Mouse (Mus musculus): ENCODE data around the gene Tspan4.
A peak's percentile ranks its signal among the peaks of the same experiment; 100 is the strongest.

Tspan4 gene

DNA sequence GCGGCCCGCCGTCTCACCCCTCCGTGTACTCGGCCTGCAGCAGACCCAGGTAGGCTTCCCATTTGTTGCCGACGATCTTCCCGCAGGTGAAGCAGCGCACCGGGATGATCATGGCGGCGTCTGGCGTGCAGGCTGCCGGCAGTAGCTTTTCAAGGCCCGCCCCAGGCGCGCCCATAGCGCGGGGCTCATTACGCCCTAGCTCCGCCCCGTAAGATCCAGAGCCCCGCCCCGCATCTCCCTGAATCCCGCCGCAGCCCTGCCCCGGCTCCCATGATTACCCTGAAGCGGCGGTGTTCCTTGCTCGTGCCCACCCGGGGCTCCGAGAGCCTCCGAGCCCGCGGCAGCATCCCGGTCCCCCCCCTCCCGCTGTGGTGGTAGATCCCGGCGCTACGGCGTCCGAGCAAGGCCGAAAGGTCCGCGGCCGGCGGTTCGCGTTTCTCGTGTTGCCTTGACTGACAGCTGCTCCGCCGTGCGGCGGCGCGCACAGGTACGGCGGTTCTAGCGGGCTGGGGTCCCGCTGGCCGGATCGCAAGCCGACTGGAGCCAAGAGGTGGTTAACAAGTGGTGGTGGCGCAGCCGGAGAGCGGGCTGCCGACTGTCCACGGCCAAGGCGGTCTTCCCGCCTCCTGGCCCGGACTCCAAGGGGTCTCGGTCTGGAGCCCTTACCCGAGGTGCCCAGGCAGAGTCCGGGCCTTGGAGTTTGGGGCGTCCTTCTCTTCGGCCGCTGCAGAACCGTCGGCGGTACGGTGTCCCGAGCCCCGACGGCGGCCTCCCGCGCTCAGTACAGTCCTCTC is at the start of gene Tspan4, which contains the start of gene Polr2l:
TSS of gene Tspan4 (plus strand) at position 230 of the 794 bp plus-strand sequence.
TSS of gene Polr2l (minus strand) at position 122 of the 794 bp plus-strand sequence.
- peak; percentile 82 to 84 for DNase-seq

DNA sequence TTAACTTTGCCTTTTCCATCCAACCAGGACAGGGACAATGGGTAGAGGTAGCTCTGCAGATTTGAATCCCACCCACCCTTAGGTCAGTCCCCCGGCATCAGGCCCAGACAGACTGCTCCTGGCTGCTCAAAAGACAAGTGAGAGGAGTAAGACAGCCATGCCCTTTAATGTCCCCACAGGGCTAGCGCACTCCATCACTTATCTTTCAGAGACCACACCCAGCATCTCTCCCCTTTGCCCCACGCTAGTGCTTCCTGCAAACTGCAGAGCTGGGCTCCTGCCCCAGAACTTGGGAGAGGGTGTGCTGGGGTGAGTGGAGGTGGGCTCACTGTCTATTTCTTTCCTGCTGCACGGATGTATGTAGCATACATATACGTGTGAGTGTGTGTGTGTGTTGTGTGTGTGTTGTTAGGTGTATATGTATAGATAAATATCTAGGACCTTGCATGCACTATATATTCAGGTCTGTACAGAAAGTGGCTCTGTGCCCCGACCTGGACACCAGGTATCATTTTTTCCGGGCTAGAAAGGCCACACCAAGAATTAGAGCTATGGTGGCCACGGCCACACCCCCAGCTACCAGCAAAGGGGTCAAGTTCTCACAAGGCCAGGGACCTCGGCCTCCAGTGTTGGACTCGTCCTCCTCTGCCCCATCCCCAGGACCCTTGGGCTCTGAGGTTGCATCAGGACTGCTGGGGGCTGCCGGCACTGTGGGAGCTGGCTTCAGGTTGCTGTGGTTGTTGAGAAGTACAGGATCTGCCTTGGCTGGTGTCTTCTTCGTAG is 47.9 kb upstream of the Tspan4 start:
- no peak for DNase-seq

DNA sequence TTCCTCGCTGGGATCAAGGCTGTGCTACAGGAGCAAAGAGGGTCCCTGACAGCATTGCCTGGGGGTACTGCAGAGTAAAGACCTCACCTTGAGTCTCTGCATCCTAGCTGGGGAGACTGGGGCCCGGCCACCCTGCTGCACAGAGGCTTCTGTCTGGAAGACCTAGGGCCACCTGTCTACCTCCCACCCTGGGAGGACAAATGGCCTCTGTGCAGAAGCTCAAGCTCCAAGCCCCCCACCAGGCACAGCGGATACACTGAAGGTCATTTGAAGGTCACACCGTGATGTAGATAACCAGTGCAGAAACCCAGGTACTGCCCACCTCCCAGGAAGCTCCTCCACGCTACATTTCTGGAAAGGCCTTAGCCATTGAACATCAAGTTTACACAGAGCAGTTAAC is 46.3 kb upstream of the Tspan4 start:
- DNase-seq = no peak

DNA sequence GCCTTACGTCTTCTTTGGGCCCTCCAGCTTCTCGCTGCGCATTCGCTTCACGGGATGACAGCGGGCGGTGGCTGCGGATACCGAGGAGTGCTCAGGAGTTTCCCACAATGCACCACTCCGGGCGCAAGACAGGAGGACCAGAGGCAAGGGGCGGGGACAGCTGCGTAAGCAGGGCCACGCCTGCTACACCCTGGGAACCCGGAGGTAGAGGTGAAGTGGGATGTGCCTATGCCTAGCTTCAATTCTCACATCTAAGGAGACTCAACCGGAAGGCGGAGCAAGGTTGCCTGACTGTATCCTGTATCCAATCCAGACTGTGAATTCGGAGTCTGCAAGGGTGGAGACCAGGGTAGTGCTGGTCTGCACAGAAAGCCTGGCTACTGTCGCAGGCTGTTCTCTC is 45.7 kb upstream of the Tspan4 start, which contains the start of gene Cend1:
TSS of gene Cend1 (minus strand) at position 182 of the 400 bp plus-strand sequence.
- DNase-seq = peak in 1 of 2 experiments; percentile 56

DNA sequence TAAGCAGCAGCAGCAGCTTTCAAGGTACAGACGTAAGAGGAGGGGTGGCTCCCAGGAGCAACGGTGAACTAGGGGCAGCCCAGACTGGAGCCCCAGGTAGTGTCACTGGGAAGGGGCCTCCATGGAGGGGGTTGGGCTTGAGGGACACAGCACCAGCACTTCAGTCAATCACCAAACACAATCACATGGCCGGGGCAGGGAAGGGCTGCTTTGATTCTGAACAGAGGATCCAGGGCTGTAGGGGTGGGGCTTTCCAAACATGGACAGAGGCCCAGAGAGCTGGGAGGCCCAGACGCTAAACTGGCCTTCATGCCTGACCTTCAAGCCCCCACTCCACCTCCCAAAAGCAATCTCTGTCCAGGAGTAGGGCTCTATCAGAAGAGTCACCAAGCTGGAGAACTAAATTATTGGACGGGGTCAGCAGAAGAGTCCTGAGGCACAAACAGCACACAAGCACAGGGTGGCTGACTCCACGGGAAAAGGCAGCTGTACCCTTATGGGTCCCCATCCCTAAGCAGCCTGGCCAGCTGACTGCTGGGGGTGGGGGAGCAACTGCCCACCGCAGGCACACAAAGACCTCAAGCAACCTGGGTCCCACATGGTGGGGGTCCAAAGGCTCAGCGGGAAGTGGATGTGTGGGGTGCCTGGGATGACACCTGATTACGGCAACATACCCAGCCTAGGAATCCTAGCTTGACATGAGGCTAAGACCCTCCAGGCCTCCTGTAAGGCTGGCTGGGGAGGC is 45.0 kb upstream of the Tspan4 start:
- no peak for DNase-seq

DNA sequence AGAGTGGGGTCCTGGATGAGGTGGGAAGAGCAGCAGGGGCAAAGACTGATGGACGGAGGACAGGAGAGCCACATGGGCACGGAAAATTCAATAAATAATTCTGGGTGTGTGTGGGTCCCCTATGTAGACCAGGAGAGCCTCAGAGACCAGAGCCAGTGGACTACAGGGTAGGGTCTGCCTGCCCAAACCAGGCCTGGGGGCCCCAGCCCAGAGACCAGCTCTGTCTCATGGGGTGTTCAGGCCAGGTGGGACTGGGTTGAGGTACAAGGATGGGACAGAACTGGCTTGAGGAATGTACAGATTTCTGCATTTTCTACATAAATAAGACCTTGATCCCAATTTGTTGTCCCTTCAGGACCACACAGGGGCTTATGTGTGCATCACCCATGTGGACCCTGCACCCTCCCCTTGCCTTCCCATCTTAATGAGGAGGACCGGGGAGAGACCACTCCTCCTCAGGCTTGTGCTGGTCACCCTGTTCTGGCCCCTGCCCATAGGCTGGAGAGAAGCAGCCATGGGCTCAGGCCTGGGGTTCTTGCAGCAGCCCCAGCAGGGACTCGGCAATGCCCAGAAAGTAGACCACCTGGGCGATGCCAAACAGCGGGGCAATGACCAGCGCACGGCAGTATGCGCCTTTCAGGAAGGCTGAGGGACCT is 44.3 kb upstream of the Tspan4 start:
- DNase-seq = no peak

DNA sequence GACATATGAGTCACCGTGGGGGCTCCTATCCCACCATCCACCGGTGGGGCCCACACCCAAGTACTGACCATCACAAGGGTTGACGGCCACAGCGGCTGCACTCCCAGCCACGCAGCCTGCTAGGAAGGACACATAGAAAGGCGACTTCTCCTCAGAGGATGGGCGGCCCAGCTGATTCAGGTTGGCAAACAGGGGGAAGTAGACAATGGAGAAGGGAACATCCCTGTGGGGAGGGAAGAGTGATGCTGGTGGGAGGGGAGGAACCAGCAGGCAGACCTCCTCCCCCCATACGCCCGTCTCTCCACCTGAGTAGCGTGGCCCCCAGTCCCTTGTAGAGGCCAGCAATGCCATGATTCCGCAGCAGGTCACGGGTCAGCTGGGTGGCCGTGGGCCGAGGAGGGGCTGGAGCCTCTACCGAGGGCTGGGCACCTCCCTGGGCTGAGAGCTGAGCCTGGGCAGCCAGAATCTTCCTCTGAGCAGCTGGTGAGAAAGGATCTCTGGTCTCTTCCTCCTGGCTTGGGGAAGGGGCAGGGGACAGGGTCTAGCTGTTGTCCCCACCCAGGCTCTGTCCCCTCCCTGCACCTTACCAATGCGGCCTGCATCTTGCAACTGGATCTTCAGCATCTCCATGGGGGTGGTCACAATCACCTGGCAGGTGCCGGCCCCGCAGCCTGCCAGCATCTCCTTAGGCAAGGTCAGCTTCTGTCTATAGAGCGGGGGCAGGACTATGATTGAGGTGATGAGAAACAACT is 43.4 kb upstream of the Tspan4 start:
- no peak for DNase-seq

DNA sequence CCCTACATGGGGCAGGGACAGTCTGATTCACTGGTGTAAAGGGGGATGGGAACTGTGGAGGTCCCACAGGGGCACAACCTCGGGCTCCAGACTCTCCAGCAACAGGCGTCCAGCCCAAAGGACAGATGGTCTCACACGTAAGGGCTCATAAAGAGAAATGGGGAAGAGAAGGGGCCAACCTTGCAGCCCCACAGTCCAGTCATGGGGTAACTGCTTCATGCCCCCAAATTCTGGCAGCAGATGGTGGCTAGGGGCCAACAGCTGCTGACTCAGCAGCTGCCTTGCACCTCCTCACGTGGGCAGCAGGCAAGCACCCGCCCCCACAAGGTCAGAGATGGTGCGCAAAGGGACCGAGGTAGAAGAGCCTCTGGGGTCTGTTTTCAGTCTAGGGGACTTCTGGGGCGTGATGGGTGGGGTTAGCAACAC is 42.8 kb upstream of the Tspan4 start:
- no peak for DNase-seq

DNA sequence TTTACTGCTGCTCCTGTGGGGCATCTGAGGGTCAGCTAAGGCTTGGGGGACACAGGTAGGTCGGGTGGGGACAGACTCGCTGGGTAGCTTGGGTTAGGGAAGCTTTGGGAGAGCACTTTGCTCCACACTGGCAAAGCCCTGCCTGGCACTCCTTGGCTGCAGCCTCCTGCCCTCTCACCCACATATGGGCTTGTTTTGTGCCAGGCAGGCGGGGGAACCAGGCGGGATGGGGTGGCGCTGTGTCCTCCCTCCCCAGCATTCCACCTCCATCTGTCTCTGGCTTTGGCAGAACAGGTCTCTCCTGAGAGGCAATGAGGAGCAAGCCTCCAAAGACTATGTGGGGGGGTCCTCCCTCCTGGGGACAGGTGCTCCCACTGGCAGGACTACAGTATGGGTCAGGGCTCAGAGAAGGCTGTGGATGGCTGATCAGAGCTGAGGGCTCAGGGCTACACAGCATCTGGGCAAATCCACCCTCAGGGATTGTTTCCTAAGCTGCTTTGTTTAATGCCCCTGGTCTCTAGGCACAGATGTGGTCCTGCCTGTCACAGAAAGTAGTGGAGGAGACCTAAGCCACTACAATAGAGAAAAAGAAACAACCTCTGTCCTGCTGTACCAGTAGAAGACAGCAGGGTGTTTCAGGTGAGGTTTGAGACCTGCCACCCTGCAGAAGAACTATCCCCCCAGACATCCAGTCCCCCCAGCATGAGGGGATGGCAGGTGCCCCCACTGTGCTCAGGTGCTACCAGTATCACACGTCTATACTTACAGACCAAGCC is 42.1 kb upstream of the Tspan4 start:
- no peak for DNase-seq

DNA sequence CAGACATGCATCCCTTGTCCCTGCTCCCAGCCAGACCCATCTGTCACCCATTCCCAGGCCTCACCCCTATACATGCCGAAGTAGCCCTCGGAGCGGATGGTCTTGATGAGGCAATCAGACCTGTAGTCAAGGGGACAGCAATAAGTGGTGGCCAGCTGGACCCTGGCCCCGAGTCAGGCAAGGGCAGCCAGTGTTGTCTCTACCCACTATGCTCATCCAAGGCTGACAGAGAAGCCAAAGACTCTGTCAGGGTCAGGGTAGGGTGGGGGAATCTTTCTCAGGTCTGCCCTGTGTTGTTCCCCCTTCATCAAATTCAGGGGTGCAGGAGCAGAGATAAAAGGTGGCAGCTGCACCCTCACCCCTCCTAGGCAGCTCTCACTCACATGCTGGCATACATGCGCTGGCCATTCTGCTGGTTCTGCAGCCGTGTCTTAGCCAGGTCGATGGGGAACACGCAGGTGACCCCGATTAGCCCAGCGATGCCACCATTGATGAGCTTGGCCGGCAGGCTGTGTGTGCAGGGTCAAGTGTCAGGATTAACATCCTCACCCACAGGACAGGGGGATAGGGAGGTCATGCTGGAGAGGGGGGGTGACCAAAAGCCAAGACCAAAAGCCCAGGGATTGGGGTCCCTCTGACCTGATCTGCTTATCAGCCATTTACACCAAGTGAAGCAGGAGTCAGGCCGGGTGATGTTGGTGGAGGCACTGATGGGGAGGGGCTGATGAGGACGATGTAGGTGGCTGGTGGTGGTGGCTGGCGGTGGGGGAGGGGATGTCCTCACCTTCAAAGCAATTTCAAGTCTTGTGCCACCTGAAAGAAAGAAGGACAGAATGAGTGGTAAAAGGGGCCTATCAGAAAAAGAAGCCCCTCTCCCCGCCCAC is 41.3 kb upstream of the Tspan4 start:
- no peak for DNase-seq

DNA sequence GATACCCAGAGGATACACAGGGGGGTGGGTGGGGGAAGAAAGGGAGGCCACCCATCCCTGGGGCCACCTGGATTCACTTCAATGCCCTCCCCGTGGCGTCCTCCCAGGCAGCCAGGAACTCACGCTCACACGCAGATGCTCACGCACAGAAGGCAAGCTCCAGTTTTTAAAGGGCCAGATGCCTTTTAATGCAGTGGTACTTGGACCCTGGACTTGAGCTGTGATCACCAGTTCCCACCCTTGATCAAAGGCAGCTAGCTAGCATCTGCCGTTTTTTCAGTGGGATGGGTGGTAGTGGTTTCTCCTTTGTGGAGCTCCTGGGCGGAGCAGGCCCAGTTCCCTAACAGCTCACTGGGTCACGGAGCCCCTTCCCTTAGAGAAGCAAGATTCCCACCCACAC is 40.6 kb upstream of the Tspan4 start:
- DNase-seq = no peak

DNA sequence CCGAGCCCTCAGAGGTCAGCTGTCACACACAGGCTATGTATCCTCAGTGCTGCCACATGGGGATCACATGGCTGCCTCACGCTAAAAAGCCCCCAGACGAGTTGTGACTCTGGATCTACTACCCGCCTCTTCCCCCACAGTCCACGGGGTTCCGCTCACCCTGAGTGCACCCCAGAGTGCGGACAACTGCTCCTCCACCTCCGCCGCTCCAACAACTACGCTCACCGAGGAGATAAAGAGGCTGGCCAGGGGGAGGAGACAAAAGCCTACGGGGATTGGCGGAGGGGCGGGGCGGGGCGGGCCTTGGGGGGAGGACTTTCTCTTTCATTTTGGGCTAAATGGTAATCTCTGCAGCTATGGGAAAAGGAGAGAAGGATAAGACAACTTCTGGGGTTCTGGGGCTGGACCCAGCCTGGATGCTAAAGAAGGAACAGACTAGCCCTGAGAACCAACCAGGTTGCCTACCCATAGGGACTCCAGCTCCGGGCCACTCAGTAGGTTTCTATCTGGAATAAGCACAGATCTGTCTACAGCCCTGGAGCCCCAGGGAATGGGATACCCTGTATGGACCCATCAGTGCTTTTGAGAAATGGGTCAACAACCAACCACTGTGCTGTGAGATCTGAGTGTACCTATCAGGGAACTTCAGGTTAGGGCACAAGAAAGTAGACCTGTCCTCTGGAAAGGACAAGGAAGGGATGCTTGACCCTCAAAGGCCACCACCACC is 39.7 kb upstream of the Tspan4 start:
- DNase-seq = peak; percentile 64 to 71

DNA sequence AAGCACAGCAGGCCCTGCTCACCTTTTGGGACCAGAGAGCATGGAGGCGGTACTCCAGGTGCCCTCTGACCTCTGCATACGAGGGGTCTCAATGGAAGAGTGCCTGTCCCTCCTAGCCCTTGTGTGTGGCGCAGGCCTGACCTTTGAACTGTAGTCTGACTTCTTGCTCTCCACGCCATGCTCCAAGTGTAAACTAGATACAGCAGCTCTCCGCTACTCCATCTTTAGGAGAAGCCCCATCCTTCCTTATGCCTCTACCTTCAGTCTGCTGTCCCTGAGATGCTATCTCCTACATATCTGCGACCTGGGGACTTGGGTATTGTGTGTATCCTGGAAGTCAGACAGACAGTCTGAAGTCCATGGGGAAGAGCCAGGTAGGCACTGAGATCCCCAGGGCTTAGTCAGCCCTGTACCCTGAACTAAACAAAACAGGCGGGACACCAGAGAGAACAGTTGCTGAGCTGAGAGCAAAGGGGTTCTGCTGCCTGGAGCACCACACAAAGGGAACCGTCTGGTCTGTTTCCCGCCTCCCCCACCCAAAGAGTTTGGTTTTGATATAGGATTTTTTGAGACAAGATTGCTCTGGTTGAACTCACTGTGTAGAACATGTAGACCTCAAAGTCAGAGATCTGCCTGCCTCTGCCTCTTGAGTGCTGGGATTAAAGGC is 39.1 kb upstream of the Tspan4 start:
- DNase-seq = no peak

DNA sequence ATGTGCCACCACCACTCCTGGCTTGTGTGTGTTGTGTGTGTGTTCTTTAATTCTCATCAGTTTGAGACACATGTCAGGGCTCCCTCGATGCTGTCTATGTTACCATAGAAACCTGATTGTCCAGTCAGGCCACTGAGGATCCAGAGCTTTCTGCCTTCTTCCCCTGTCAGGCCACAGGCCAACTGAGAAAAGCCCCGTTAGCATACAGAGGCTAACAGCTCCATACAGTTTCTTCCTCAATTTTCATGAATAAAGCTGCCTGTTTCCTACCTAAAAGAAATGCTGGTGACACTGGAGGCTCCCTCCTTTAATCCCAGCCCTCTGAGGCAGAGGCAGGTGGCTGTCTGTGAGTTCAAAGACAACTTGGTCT is 38.5 kb upstream of the Tspan4 start:
- DNase-seq = no peak

DNA sequence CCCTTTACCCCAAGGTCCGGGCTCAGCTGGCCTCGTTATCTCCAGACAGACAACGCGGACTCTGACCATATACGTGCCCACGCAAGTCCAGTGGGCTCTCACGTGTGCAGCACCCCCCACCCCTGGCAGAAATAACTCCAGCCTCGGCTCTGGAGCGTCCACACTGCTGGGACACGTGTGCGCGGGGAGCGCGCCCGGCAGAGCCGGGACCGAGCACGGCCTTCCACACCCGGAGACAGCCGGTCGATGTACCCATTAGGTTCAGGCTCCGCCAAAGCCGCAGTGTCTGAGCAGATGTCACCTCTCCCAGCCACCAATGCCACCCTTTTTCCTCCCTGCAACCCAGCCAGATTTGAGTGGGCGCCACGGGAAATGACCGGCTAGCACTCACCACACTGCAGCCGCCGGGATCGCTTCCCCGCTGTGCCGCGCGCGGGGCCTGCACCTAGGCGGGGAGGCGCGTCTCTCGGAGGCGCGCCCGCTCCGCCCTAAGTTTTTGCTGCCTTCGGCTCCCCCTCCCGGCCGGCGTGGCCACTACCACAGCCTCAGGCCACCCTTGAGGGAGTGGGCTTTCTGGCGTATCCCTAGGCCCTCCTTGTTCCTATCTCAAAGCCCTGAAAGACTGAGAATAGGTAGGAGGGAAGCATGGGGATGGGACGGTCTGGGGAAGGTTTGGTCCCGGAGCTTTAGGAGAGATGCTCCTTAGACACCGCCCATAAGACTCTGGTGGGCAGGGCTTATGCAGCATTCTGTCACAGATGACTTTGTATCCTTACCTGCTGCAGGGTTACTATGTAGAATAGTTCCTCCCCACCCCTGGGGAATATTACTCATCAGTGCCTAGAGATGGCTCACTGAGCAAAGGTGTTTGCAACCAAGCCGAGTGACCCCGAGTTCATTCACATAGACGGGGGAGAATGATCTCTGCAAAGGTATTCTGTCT is 37.6 kb upstream of the Tspan4 start, which contains the start of gene Slc25a22:
TSS of gene Slc25a22 (minus strand) at position 715 of the 943 bp plus-strand sequence.
- DNase-seq = peak; percentile 77 to 81

DNA sequence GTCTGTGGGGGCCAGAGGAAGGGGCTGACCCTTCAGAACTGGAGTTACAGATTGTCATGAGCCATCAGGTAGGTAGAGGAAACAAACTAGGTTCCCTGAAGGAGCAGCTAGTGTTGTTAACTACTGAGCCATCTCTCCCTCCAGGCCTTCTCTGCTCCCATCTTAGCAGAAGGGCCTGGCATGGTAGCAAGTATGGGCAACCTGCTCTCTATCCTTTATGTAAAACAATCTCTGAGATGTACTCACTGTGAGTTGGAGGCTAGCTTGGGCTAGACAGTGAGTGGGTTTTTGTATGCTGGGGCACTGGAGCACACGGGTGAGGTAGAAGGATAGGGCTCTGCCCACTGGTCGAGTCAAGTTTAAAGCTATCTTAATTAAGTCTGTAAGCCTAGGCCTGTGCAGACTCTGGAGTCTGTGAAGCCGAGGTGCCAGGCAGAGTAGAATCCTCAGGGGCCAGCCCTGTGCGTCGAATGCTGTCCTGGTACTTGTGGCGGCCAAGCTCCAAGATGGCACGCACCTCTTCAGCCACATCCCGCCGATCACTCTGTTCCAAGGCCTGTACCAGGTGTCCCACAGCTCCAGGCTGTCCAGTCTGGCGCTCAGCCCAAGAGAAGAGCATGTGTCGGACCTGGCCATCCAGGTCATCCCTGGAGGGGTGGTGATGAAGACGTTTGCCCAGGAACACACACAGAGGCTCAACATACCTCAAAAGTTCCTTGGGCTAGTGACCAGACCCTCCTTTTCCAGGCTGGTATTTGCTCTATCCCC is 36.7 kb upstream of the Tspan4 start:
- no peak for DNase-seq

Data from lung, adult 18-20 months (tissue).